Mouse (Mus musculus): ENCODE measurements around the gene Tmem163.

GRCm38 (mm10) chr1:127513140-127513539 lies 166.2 kb downstream of the Tmem163 start:
- TF ChIP-seq CTCF (IDR thresholded peaks at IDR 0.05; ENCODE audit: extremely low read depth, insufficient read depth, insufficient read length, insufficient replicate concordance), result no peak
- TF ChIP-seq POLR2A (IDR thresholded peaks at IDR 0.05; ENCODE audit: low read depth, low read length), result no peak
